Mouse (Mus musculus): ENCODE data around the gene Nsrp1.

DNA sequence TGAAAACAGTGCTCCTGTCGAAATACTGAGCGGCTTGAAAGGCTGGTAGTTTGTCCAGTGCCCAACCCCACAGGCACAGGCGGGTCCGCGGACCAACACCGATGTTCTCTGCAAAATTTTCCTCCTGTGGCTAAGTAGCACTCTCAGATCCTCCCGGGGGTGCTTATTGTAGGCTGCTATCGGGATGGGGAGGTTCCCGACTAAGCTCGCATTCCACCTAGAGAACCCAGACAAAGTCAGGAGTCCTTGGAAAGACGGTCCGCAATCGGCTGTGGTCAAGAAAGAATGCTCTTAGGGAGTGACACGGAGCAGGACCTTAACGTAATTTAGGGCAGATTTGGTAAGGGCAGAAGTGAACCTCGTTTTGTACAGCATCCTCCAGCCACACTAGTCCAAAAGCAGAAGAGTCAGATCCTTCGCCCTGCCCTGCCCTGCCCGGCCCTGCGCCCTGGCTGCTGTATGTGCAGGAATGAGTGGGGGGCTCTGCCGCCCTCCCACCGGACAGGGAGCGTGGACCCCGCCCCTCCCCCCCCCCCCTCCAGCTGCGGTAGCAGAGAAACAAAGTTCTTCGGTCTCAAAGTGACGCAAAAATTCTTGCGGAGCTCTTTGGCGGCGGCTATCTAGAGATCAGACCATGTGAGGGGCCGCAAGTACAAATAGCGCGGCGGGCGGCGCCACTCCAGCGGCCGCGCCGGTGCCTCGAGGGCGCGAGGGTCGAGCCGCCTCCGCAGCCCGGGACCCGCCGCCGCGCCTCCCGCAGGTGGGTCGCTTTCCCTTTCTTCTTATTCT, 80.1 kb downstream of the Nsrp1 start, which contains the start of gene Slc6a4:
- TF ChIP-seq POLR2A (IDR thresholded peaks at IDR 0.05; ENCODE audit: low read depth, low read length) (no peak), CTCF (IDR thresholded peaks at IDR 0.05; ENCODE audit: borderline replicate concordance, insufficient read depth, low read length) (no peak)
